9 mouse cellular contexts compared by ENCODE assay signal in the genomic region with DNA sequence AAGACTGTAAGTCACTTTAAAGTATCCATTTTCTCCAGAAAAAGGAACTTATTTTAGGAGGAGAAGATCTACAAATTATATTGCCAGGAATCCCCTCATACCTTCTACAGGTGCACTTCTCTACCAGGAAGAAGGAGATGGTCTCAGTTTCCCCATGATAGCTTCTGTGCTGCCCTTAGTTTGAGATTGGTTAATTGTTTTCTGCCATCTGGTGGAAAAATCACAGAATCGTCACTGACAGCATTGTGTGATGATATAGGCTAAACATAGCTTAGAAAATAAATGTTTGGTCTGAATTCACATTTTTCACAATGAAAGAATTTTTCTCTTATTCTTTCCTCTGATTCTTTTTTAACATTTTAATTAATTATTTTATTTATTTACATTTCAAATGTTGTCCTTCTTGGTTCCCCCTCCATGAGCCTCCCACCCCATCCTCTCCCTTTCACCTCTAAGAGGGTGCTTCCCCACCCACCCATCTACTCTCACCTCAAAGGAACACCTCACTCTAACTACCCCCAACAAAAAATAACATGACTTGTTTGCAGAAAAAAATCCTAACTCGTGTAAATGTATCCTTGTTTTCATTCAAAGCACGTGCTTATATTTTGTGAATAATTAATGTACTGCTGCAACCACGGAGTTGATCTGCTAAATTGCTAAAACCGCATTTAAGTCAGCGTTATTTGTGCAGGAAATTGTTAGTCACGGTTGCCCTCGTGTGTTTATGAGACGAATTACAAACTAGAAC.
DNase-seq lines count a peak whose midpoint lies in the region; ATAC-seq and TF ChIP-seq lines count a peak whose summit lies in the region.
"Had no signal": no experiment of that assay in that cellular context is flagged by ENCODE, and none has a peak within 500 bp of the region (broad histone marks: within the 10 kb centered on the region; RNA-seq: fewer than 3 reads in every experiment).

No protein-coding gene starts in this region.

- WGBS in lung, embryonic 16.5 days = 7% methylated on average over 9 of the region's 9 CpGs
- WGBS in hindbrain, embryonic 11.5 days = 9% methylated on average over 9 of the region's 9 CpGs
- WGBS in stomach, postnatal 0 days = 4% methylated on average over 9 of the region's 9 CpGs
- WGBS in thymus, adult 2 months = 11% methylated on average over 9 of the region's 9 CpGs

- H3K27ac ChIP-seq in gastrocnemius, adult 2 months = no peak overlapping the region
- no peak overlapping the region for H3K27ac ChIP-seq in lung, embryonic 16.5 days (ENCODE audit: low read length)
- no peak overlapping the region for H3K27ac ChIP-seq in hindbrain, embryonic 11.5 days (ENCODE audit: low read depth, low read length)
- no peak overlapping the region for H3K27ac ChIP-seq in stomach, postnatal 0 days (replicated peaks)
- no peak overlapping the region for H3K27ac ChIP-seq in thymus, adult 2 months (ENCODE audit: control insufficient read depth, insufficient read depth, low read length)

- peaks cover 5% of the 10 kb centered on the region; the same call in 1 of the 2 replicates for H3K9me3 ChIP-seq in lung, embryonic 16.5 days (ENCODE audit: control insufficient read depth, low read length)
- H3K9me3 ChIP-seq in hindbrain, embryonic 11.5 days (ENCODE audit: control insufficient read depth, low read length) = no peaks in the 10 kb centered on the region
- 0 out of 2 replicates have a peak, but pooled peaks cover 4% of the 10 kb centered on the region for H3K9me3 ChIP-seq in stomach, postnatal 0 days (ENCODE audit: control insufficient read depth, low read length)

- H3K27me3 ChIP-seq in lung, embryonic 16.5 days (ENCODE audit: control insufficient read depth, insufficient read depth, low read depth, low read length) = no peaks in the 10 kb centered on the region
- no peaks in the 10 kb centered on the region for H3K27me3 ChIP-seq in hindbrain, embryonic 11.5 days (ENCODE audit: control insufficient read depth, insufficient read depth, low read length)
- no peaks in the 10 kb centered on the region for H3K27me3 ChIP-seq in stomach, postnatal 0 days (ENCODE audit: control insufficient read depth, insufficient read depth, low read length)
- no peaks in the 10 kb centered on the region for H3K27me3 ChIP-seq in thymus, adult 2 months (ENCODE audit: control insufficient read depth, insufficient read depth, low read length)

- no peak overlapping the region for H3K4me3 ChIP-seq in gastrocnemius, adult 2 months
- no peak overlapping the region for H3K4me3 ChIP-seq in lung, embryonic 16.5 days (ENCODE audit: low read length)
- H3K4me3 ChIP-seq in hindbrain, embryonic 11.5 days (ENCODE audit: low read depth, low read length) = no peak overlapping the region
- no peak overlapping the region for H3K4me3 ChIP-seq in stomach, postnatal 0 days (ENCODE audit: low read depth, low read length)
- H3K4me3 ChIP-seq in thymus, adult 2 months (ENCODE audit: control insufficient read depth, insufficient read depth, low read length) = no peak overlapping the region

- H3K36me3 ChIP-seq in lung, embryonic 16.5 days (ENCODE audit: control insufficient read depth, insufficient read depth, low read length) = no peaks in the 10 kb centered on the region
- H3K36me3 ChIP-seq in hindbrain, embryonic 11.5 days (ENCODE audit: control insufficient read depth, insufficient read depth, low read length) = no peaks in the 10 kb centered on the region
- no peaks in the 10 kb centered on the region for H3K36me3 ChIP-seq in stomach, postnatal 0 days (ENCODE audit: control insufficient read depth, insufficient read depth, low read length)
- no peaks in the 10 kb centered on the region for H3K36me3 ChIP-seq in thymus, adult 2 months (ENCODE audit: control insufficient read depth, insufficient read depth, low read length)

- TF ChIP-seq POLR2A in thymus, adult 2 months (IDR thresholded peaks at IDR 0.05; ENCODE audit: control insufficient read depth, extremely low read depth, insufficient read depth, low read length, poor library complexity) = no peak

- intact Hi-C loops in gastrocnemius, adult 2 months (cut with DNase I) = no loop called here
- intact Hi-C loops in gastrocnemius, postnatal 14 days (cut with DNase I; ENCODE audit: low total_unique reads) = no loop called here

- no peaks in the 10 kb centered on the region for H3K4me1 ChIP-seq in lung, embryonic 16.5 days (replicated peaks; ENCODE audit: control insufficient read depth, insufficient read depth, low read length)
- H3K4me1 ChIP-seq in hindbrain, embryonic 11.5 days (replicated peaks; ENCODE audit: control insufficient read depth, insufficient read depth, low read length) = no peaks in the 10 kb centered on the region
- H3K4me1 ChIP-seq in stomach, postnatal 0 days (replicated peaks; ENCODE audit: control insufficient read depth, insufficient read depth) = no peaks in the 10 kb centered on the region
- H3K4me1 ChIP-seq in thymus, adult 2 months (replicated peaks; ENCODE audit: control insufficient read depth, insufficient read depth, low read length) = no peaks in the 10 kb centered on the region

- 0 out of 2 replicates have a peak, but pooled peaks have one; percentile 20 for ATAC-seq in lung, embryonic 16.5 days (ENCODE audit: low read depth)
- peak; percentile 68 for ATAC-seq in hindbrain, embryonic 11.5 days (ENCODE audit: low FRiP score)
- ATAC-seq in stomach, postnatal 0 days (ENCODE audit: low FRiP score, low TSS enrichment) = no peak

- no peak for TF ChIP-seq EP300 in stomach, postnatal 0 days (optimal IDR thresholded peaks at IDR 0.05)

- no peak for DNase-seq in gastrocnemius, adult 2 months
- DNase-seq in gastrocnemius, postnatal 14 days = no peak
- no peak for DNase-seq in lung, postnatal 4 days
- peak; percentile 43 for DNase-seq in hindbrain, embryonic 11.5 days (ENCODE audit: low spot score)
- no peak for DNase-seq in stomach, postnatal 0 days (ENCODE audit: low spot score)
- DNase-seq in frontal cortex, postnatal 25 days (ENCODE audit: low spot score in 2 of 2) = no peak
- no peak for DNase-seq in thymus, adult 2 months
- DNase-seq: cerebellum, adult 11-12 months had no signal

- H3K9ac ChIP-seq in lung, embryonic 16.5 days (ENCODE audit: low read length) = no peak overlapping the region
- H3K9ac ChIP-seq in hindbrain, embryonic 11.5 days (ENCODE audit: low read depth, low read length) = no peak overlapping the region
- H3K9ac ChIP-seq in stomach, postnatal 0 days (ENCODE audit: low read length) = no peak overlapping the region

- peak; percentile 13; the same call in 1 of the 2 replicates for TF ChIP-seq CTCF in gastrocnemius, adult 2 months (IDR thresholded peaks at IDR 0.05)
- TF ChIP-seq CTCF in stomach, postnatal 0 days (IDR thresholded peaks at IDR 0.05; ENCODE audit: low read depth) = peak; percentile 64
- no peak for TF ChIP-seq CTCF in thymus, adult 2 months (IDR thresholded peaks at IDR 0.05; ENCODE audit: borderline replicate concordance, control insufficient read depth, extremely low read depth, insufficient read depth, low read length, poor library complexity)

- H3K4me2 ChIP-seq in lung, embryonic 16.5 days (ENCODE audit: low read depth, low read length) = no peak overlapping the region
- H3K4me2 ChIP-seq in hindbrain, embryonic 11.5 days (replicated peaks; ENCODE audit: low read depth, low read length) = no peak overlapping the region
- H3K4me2 ChIP-seq in stomach, postnatal 0 days (replicated peaks; ENCODE audit: low read depth) = no peak overlapping the region
